Mouse (Mus musculus) liver, adult (tissue): ENCODE results near the gene Lpar2.

ENCODE experiments used
- GATA4 ChIP-seq: IDR thresholded peaks from 2 replicates; pipeline ENCODE4 v1.6.1; 2014; ENCODE audit warnings: mild to moderate bottlenecking, low read length; ENCODE audit not compliant: insufficient replicate concordance

The Lpar2 gene

GRCm38 (mm10) chr8:69876097-69876496 is 53.9 kb downstream of the Lpar2 start:
- no peak for TF ChIP-seq GATA4

- TF ChIP-seq GATA4: no peak
Measured at GRCm38 (mm10) chr8:69876967-69877366, 54.7 kb downstream of the Lpar2 start.

GRCm38 (mm10) chr8:69877396-69877795 is 55.2 kb downstream of the Lpar2 start:
- TF ChIP-seq GATA4: no peak

- no peak for TF ChIP-seq GATA4
Measured at GRCm38 (mm10) chr8:69877992-69878391, 55.8 kb downstream of the Lpar2 start.

- no peak for TF ChIP-seq GATA4
Measured at GRCm38 (mm10) chr8:69879678-69880077, 57.4 kb downstream of the Lpar2 start.
